Mouse (Mus musculus): ENCODE results near the gene Ier5. TPM values are rescaled to one million over a fixed set of nuclear protein-coding genes. Genes with fewer than 3 reads are reported as not detected.

Ier5 gene
- 15.3 TPM for polyA plus RNA-seq (2014; fragmentation: Illumina TruSeq; extraction: RNeasy Lipid Tissue Mini Kit (QIAGEN cat#74804))

GRCm38 (mm10) chr1:155099280-155099848 is at the start of gene Ier5:
Ier5 (minus strand) TSS chr1:155099636.

GRCm38 (mm10) chr1:155146572-155146980 is 47.1 kb upstream of the Ier5 start, which contains the start of gene Mr1:
Mr1 (minus strand) TSS chr1:155146814.

Other genes starting within 250 kb of the Ier5 start
- 0.74 TPM for gene Cacna1e, start 215.1 kb downstream of the Ier5 start, polyA plus RNA-seq (2014; fragmentation: Illumina TruSeq; extraction: RNeasy Lipid Tissue Mini Kit (QIAGEN cat#74804))
- gene Mr1, start 47.2 kb upstream of the Ier5 start, polyA plus RNA-seq (2014; fragmentation: Illumina TruSeq; extraction: RNeasy Lipid Tissue Mini Kit (QIAGEN cat#74804)): 111 TPM
- 19.2 TPM for gene Stx6, start 59.1 kb upstream of the Ier5 start, polyA plus RNA-seq (2014; fragmentation: Illumina TruSeq; extraction: RNeasy Lipid Tissue Mini Kit (QIAGEN cat#74804))
- 5.1 TPM for gene BC034090, start 144.8 kb upstream of the Ier5 start, polyA plus RNA-seq (2014; fragmentation: Illumina TruSeq; extraction: RNeasy Lipid Tissue Mini Kit (QIAGEN cat#74804))